18 mouse cellular contexts compared by ENCODE assay signal in the genomic region with DNA sequence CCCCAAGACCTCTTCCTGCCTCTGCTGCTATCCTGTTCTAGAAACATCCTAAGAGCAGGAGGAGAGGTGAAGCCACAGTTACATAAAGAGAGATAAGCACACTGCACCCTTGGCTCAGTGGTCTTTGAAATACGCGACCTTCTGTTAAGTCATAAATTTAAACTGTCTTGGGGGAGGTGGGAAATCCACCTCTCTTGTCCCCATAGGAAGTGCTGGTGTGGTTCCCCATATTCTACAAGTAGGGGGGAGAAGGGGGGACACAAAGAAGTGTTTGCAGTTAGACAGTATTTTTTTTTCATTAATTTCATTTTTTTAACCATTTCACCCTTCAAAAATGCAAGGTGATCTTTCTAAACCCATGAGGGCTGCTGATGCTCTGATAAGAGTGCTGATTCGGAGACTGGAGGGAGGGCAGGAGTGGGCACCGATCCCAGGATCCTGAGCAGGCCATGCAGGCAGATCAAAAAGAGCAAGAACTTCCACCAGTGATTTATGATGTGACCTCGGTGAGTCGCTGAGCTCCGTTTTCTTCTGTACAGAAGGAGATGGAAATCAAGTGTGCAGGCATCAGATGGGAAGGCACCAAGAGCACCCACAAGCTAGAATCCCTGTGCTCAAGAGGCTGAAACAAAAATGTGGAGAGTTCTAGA.
DNase-seq lines count a peak whose midpoint lies in the region; ATAC-seq and TF ChIP-seq lines count a peak whose summit lies in the region.
"Had no signal": no experiment of that assay in that cellular context is flagged by ENCODE, and none has a peak within 500 bp of the region (broad histone marks: within the 10 kb centered on the region; RNA-seq: fewer than 3 reads in every experiment).

No protein-coding gene starts in this region.

- no peak overlapping the region for H3K4me2 ChIP-seq in heart, embryonic 12.5 days
- H3K4me2 ChIP-seq: embryonic facial prominence, embryonic 13.5 days; liver, embryonic 11.5 days; midbrain, embryonic 15.5 days; neural tube, embryonic 15.5 days had no signal

- no peak for TF ChIP-seq EP300 in ES-Bruce4 (IDR thresholded peaks at IDR 0.05; ENCODE audit: insufficient read depth, low read depth, low read length)
- TF ChIP-seq EP300 in MEL (IDR thresholded peaks at IDR 0.05; ENCODE audit: low read depth in 1 of 2, low read length in 2 of 2), result peak; percentile 63 to 68; a peak in 3 of 4 replicates

- peaks cover 15% of the 10 kb centered on the region for H3K36me3 ChIP-seq in heart, embryonic 12.5 days
- H3K36me3 ChIP-seq in ES-Bruce4 (ENCODE audit: control insufficient read depth, insufficient read depth, low read length, poor library complexity, severe bottlenecking), result 0 out of 2 replicates have a peak, but pooled peaks cover 2% of the 10 kb centered on the region
- H3K36me3 ChIP-seq in MEL (ENCODE audit: control insufficient read depth in 1 of 2, insufficient read depth in 2 of 2, low read length in 2 of 2), result peaks cover 0 to 65% of the 10 kb centered on the region in 2 experiments; a peak in 2 of 4 replicates
- H3K36me3 ChIP-seq: midbrain, embryonic 15.5 days; neural tube, embryonic 15.5 days had no signal

- no peaks in the 10 kb centered on the region for H3K27me3 ChIP-seq in heart, embryonic 12.5 days (replicated peaks)
- H3K27me3 ChIP-seq in ES-Bruce4 (ENCODE audit: control insufficient read depth, insufficient read depth, low read length, poor library complexity, severe bottlenecking) (no peaks in the 10 kb centered on the region), MEL (ENCODE audit: control insufficient read depth in 1 of 2, insufficient read depth in 2 of 2, low read length in 2 of 2) (no peaks in the 10 kb centered on the region)
- H3K27me3 ChIP-seq: embryonic facial prominence, embryonic 13.5 days; midbrain, embryonic 15.5 days; neural tube, embryonic 15.5 days had no signal

- TF ChIP-seq POLR2A in ES-Bruce4 (IDR thresholded peaks at IDR 0.05; ENCODE audit: insufficient read depth, low read length) (no peak), MEL (IDR thresholded peaks at IDR 0.05; ENCODE audit: control insufficient read depth in 1 of 2, insufficient read depth in 1 of 2, low read depth in 1 of 2, low read length in 2 of 2, poor library complexity in 1 of 2) (no peak)

- no peak for DNase-seq in heart, postnatal 36 days
- DNase-seq in MEL (ENCODE audit: low read depth, low spot score), result peak; percentile 73
- no peak for DNase-seq in right cerebral cortex, postnatal 4 days
- DNase-seq in B cell, adult 2 months, result no peak
- DNase-seq: cerebellum, adult 2 months; heart, postnatal 4 days; kidney, adult 11 months; kidney, postnatal 4 days; lung, adult 18-20 months; thymus, adult 2 months had no signal

- 0 out of 2 replicates have a peak overlapping the region, but pooled peaks have one; percentile 28 for H3K9ac ChIP-seq in heart, embryonic 12.5 days
- H3K9ac ChIP-seq in ES-Bruce4 (ENCODE audit: low read depth, poor library complexity, severe bottlenecking), result no peak overlapping the region
- no peak overlapping the region; the same call in 1 of the 2 replicates for H3K9ac ChIP-seq in MEL (ENCODE audit: control insufficient read depth, low read depth, low read length, poor library complexity, severe bottlenecking)
- H3K9ac ChIP-seq: embryonic facial prominence, embryonic 13.5 days; midbrain, embryonic 15.5 days; neural tube, embryonic 15.5 days had no signal

- no peak overlapping the region for H3K4me3 ChIP-seq in heart, embryonic 12.5 days
- H3K4me3 ChIP-seq in ES-Bruce4 (ENCODE audit: low read depth, low read length) (no peak overlapping the region), MEL (ENCODE audit: control insufficient read depth in 1 of 2, insufficient read depth in 1 of 2, low read depth in 2 of 2, low read length in 2 of 2) (no peak overlapping the region)
- H3K4me3 ChIP-seq: embryonic facial prominence, embryonic 13.5 days; midbrain, embryonic 15.5 days; neural tube, embryonic 15.5 days had no signal

- intact Hi-C loops in heart, postnatal 36 days (cut with DNase I), result no loop called here

- ATAC-seq in heart, embryonic 12.5 days (ENCODE audit: insufficient number of reproducible peaks, low FRiP score), result no peak
- peak; percentile 20 for ATAC-seq in common myeloid progenitor, adult 5-6 weeks (replicated peaks; ENCODE audit: low read depth, poor library complexity, severe bottlenecking)
- ATAC-seq: CD4-positive, CD25-positive, alpha-beta regulatory T cell, adult 4 months; midbrain, embryonic 15.5 days had no signal

- peaks cover 93% of the 10 kb centered on the region for H3K4me1 ChIP-seq in heart, embryonic 12.5 days (replicated peaks)
- H3K4me1 ChIP-seq in ES-Bruce4 (ENCODE audit: control insufficient read depth, insufficient read depth, low read length) (peaks cover 8% of the 10 kb centered on the region), MEL (ENCODE audit: control insufficient read depth in 1 of 2, insufficient read depth in 2 of 2, low read length in 2 of 2) (peaks cover 42 to 78% of the 10 kb centered on the region in 2 experiments)

- WGBS in heart, embryonic 12.5 days, result 65% methylated on average over 7 of the region's 7 CpGs

- TF ChIP-seq CTCF in ES-Bruce4 (IDR thresholded peaks at IDR 0.05; ENCODE audit: low read depth, low read length) (no peak), MEL (IDR thresholded peaks at IDR 0.05 in 2 of 3, conservative IDR thresholded peaks at IDR 0.05 in 1 of 3; ENCODE audit: control insufficient read depth in 1 of 3, insufficient read depth in 1 of 3, low read depth in 2 of 3, low read length in 3 of 3, poor library complexity in 1 of 3, severe bottlenecking in 1 of 3) (no peak)

- no peaks in the 10 kb centered on the region for H3K9me3 ChIP-seq in heart, embryonic 12.5 days (replicated peaks)
- H3K9me3 ChIP-seq in ES-Bruce4 (replicated peaks; ENCODE audit: control insufficient read depth, insufficient read depth, low read length, poor library complexity, severe bottlenecking) (no peaks in the 10 kb centered on the region), MEL (replicated peaks; ENCODE audit: insufficient read depth, low read length) (no peaks in the 10 kb centered on the region)
- H3K9me3 ChIP-seq: embryonic facial prominence, embryonic 13.5 days; midbrain, embryonic 15.5 days; neural tube, embryonic 15.5 days had no signal

- no peaks in the 10 kb centered on the region for H3K79me2 ChIP-seq in MEL (ENCODE audit: control insufficient read depth, insufficient read depth, low read length, poor library complexity)

- H3K27ac ChIP-seq in heart, embryonic 12.5 days (ENCODE audit: poor library complexity, severe bottlenecking), result 0 out of 2 replicates have a peak overlapping the region, but pooled peaks have one; percentile 21
- peak overlapping the region; percentile 64 for H3K27ac ChIP-seq in ES-Bruce4 (ENCODE audit: insufficient read depth, low read length)
- peak overlapping the region; percentile 76 for H3K27ac ChIP-seq in MEL (ENCODE audit: control insufficient read depth, low read depth, low read length)
- H3K27ac ChIP-seq: embryonic facial prominence, embryonic 13.5 days; midbrain, embryonic 15.5 days; neural tube, embryonic 15.5 days had no signal

- no peak for TF ChIP-seq RAD21 in MEL (IDR thresholded peaks at IDR 0.05; ENCODE audit: low read depth, low read length)

TF ChIP-seq in MEL, 35 proteins besides CTCF, POLR2A, EP300 and RAD21:
- 0 out of 2 replicates have a peak, but pooled peaks have one; percentile 0 for TF ChIP-seq ZC3H11A (IDR thresholded peaks at IDR 0.05; ENCODE audit: low read depth, low read length)
- no peak for TF ChIP-seq MYC (IDR thresholded peaks at IDR 0.05; ENCODE audit: low read depth, low read length)
- TF ChIP-seq GABPA (IDR thresholded peaks at IDR 0.05; ENCODE audit: low read depth, low read length), result no peak
- TF ChIP-seq UBTF (IDR thresholded peaks at IDR 0.05; ENCODE audit: borderline replicate concordance, insufficient read depth, low read depth, low read length), result no peak
- peak; percentile 39 for TF ChIP-seq TAL1 (IDR thresholded peaks at IDR 0.05; ENCODE audit: low read length)
- peak; percentile 27; the same call in 1 of the 2 replicates for TF ChIP-seq TCF12 (IDR thresholded peaks at IDR 0.05; ENCODE audit: low read depth, low read length)
- 0 out of 2 replicates have a peak, but pooled peaks have one; percentile 13 for TF ChIP-seq MXI1 (IDR thresholded peaks at IDR 0.05; ENCODE audit: low read depth, low read length)
- TF ChIP-seq RCOR1 (IDR thresholded peaks at IDR 0.05; ENCODE audit: low read depth, low read length), result peak; percentile 33; the same call in 1 of the 2 replicates
- TF ChIP-seq ZNF384 (IDR thresholded peaks at IDR 0.05; ENCODE audit: low read depth, low read length), result peak; percentile 80
- peak; percentile 57 for TF ChIP-seq MYB (IDR thresholded peaks at IDR 0.05; ENCODE audit: low read depth, low read length)
- peak; percentile 35; the same call in 1 of the 2 replicates for TF ChIP-seq ELF1 (IDR thresholded peaks at IDR 0.05; ENCODE audit: low read depth, low read length)
- TF ChIP-seq GATA1 (IDR thresholded peaks at IDR 0.05; ENCODE audit: low read depth, low read length), result peak; percentile 23; the same call in 1 of the 2 replicates
- TF ChIP-seq HCFC1 (IDR thresholded peaks at IDR 0.05; ENCODE audit: low read depth, low read length), result peak; percentile 38; the same call in 1 of the 2 replicates
- peak; percentile 71 for TF ChIP-seq ETS1 (IDR thresholded peaks at IDR 0.05; ENCODE audit: low read depth, low read length)

Comparison
In these comparisons a context has a peak if more than half of its experiments do, and no peak if none do; other contexts are left out.
1. H3K27ac ChIP-seq: peak in every context shown above with its lines; median percentile 76 in MEL; 64 in ES-Bruce4; 21 in heart, embryonic 12.5 days.